Mouse (Mus musculus) macrophage (primary cell): ENCODE data around the gene Dbnl. TPM values are rescaled to one million over a fixed set of nuclear protein-coding genes. Genes with fewer than 3 reads are reported as not detected.
"Not testable (repeated sequence)": the region's sequence is repeated elsewhere in the genome, so short reads cannot be mapped to it uniquely, and the experiment has no call there.

Source experiments
- H3K27ac ChIP-seq: fragments of 350-480 bp; formaldehyde crosslinking; 2 replicates; pipeline ENCODE4 v1.9.0; 2021
- H3K36me3 ChIP-seq: fragments of 350-480 bp; formaldehyde crosslinking; 2 replicates; pipeline ENCODE4 v1.9.0; 2021; ENCODE audit errors: inconsistent target
- H3K4me3 ChIP-seq: fragments of 350-480 bp; formaldehyde crosslinking; 2 replicates; pipeline ENCODE4 v1.9.0; 2021; ENCODE audit errors: inconsistent target
- H3K79me2 ChIP-seq: fragments of 350-480 bp; formaldehyde crosslinking; 2 replicates; pipeline ENCODE4 v1.9.0; 2021; ENCODE audit errors: inconsistent target
- WGBS: methylation state at CpG from one replicate; pipeline ENCODE4 v1.1.7; 2026; ENCODE audit warnings: inconsistent platforms; ENCODE audit not compliant: missing documents; 5-methylcytosine and 5-hydroxymethylcytosine counted together
- polyA plus RNA-seq: library from polyadenylated mRNA; stranded (reverse); fragments of 250-400 nt; gene quantifications from 3 replicates; pipeline ENCODE4 v1.2.4, GENCODE M21; 2018; ENCODE audit warnings: inconsistent platforms

Dbnl gene
- polyA plus RNA-seq, 1 experiment from 2014 or later, result 175 TPM

DNA sequence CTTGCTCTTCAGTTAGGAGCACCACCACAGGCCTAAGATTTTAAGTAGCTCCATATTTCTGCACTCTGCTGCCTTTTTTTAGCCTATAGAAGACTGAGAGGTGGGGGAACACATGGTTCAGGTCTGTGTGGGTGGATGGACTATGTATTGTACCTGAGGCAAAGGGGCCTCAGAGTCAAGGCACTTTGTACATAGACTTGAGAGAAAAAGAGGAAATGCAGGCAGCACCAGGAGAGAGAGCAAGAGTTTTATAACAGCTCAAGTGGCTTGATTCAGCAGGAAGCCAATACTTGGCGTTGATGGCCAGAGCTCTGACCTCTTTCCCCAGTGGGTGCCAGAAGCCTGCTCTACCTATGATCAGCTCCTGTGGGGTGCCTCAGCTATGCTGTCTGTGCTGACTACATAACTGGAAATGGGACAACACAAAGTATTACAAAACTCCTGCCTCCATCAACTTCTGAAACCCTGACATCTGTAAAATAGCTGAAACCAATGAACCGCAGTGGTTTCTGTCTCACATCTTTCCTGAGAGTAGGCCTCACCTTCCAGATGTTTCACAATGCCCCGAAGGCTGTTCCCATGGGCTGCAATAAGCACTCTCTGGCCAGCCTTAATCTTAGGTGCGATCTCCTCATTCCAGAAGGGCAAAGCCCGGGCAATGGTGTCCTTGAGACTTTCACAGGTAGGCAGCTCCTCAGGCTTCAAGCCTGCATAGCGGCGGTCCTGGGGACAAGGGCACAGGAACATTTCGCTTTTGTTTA is 14.3 kb downstream of the Dbnl start:
- 71% methylated on average over 8 of the region's 8 CpGs for WGBS
- Histone ChIP-seq H3K79me2 (no peaks in the 10 kb centered on the region), H3K4me3 (no peak overlapping the region), H3K36me3 (peaks cover 32% of the 10 kb centered on the region), H3K27ac (no peak overlapping the region)

- Histone ChIP-seq H3K27ac (no peak within 1 kb of the TSS), H3K36me3 (peaks cover 24% of the 10 kb centered on the region), H3K79me2 (no peaks in the 10 kb centered on the region), H3K4me3 (no peak within 1 kb of the TSS)
- WGBS, result 62% methylated on average over 8 of the region's 8 CpGs
These were observed 15.3 kb downstream of the Dbnl start, which contains the start of gene Pgam2 for GRCm38 (mm10) chr11:5803551-5803981. TSS of gene Pgam2 (minus strand) at chr11:5803733.

GRCm38 (mm10) chr11:5804174-5804573 is 15.9 kb downstream of the Dbnl start:
- WGBS, result 90% methylated on average over 5 of the region's 5 CpGs
- no peak overlapping the region for H3K27ac ChIP-seq

DNA sequence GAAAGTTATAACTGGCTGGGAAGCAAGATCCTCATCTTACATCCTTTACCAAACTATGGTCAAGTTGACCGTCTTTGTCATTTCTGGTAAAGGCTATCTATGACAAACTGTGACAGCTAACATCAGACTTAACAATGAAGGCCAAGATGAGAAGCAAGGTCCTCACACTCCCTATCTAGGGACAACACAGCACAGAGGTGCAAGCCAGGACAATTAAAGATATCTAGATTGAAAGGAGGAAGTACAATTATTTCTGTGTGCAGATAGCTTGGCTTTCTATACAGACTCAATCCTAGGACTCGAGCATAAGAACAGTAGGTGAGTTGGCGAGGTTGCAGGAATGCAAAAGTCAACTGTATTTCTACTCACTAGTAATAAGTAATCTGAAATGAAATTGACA is 17.4 kb downstream of the Dbnl start:
- Histone ChIP-seq H3K27ac (no peak overlapping the region), H3K79me2 (no peaks in the 10 kb centered on the region), H3K36me3 (0 out of 2 replicates have a peak, but pooled peaks cover 3% of the 10 kb centered on the region), H3K4me3 (no peak overlapping the region)
- WGBS, result 88% methylated on average over 3 of the region's 3 CpGs

More at GRCm38 (mm10) chr11:5804174-5804573, 15.9 kb downstream of the Dbnl start:
- Histone ChIP-seq H3K4me3 (no peak overlapping the region), H3K79me2 (no peaks in the 10 kb centered on the region), H3K36me3 (peaks cover 19% of the 10 kb centered on the region)

GRCm38 (mm10) chr11:5807956-5808355 is 19.7 kb downstream of the Dbnl start:
- no peak overlapping the region for H3K4me3 ChIP-seq
- no peak overlapping the region for H3K27ac ChIP-seq
- H3K79me2 ChIP-seq, result no peaks in the 10 kb centered on the region
- no peaks in the 10 kb centered on the region for H3K36me3 ChIP-seq
- 88% methylated on average over 9 of the region's 9 CpGs for WGBS

- not testable (repeated sequence) for H3K4me3 ChIP-seq, H3K79me2 ChIP-seq, H3K27ac ChIP-seq, H3K36me3 ChIP-seq
- 76% methylated on average over 4 of the region's 4 CpGs for WGBS
These were observed 21.2 kb downstream of the Dbnl start for GRCm38 (mm10) chr11:5809487-5809886.

- Histone ChIP-seq H3K27ac (no peak overlapping the region), H3K4me3 (no peak overlapping the region), H3K79me2 (no peaks in the 10 kb centered on the region), H3K36me3 (no peaks in the 10 kb centered on the region)
- WGBS, result 91% methylated on average over 9 of the region's 10 CpGs
These were observed 25.1 kb downstream of the Dbnl start for GRCm38 (mm10) chr11:5813381-5813780.

GRCm38 (mm10) chr11:5819223-5819622 is 30.9 kb downstream of the Dbnl start:
- Histone ChIP-seq H3K79me2 (no peaks in the 10 kb centered on the region), H3K27ac (no peak overlapping the region), H3K4me3 (no peak overlapping the region), H3K36me3 (no peaks in the 10 kb centered on the region)
- 79% methylated on average over 2 of the region's 2 CpGs for WGBS

GRCm38 (mm10) chr11:5825432-5825831 is 37.1 kb downstream of the Dbnl start:
- H3K79me2 ChIP-seq, result no peaks in the 10 kb centered on the region
- H3K4me3 ChIP-seq, result no peak overlapping the region
- peaks cover 20% of the 10 kb centered on the region; the same call in 1 of the 2 replicates for H3K36me3 ChIP-seq
- H3K27ac ChIP-seq, result no peak overlapping the region

- Histone ChIP-seq H3K36me3 (peaks cover 40% of the 10 kb centered on the region; the same call in 1 of the 2 replicates), H3K79me2 (no peaks in the 10 kb centered on the region), H3K27ac (no peak overlapping the region), H3K4me3 (no peak overlapping the region)
- 95% methylated on average over 5 of the region's 5 CpGs for WGBS
These were observed 39.6 kb downstream of the Dbnl start for GRCm38 (mm10) chr11:5827931-5828330.

- H3K4me3 ChIP-seq, result no peak overlapping the region
- H3K27ac ChIP-seq, result no peak overlapping the region
- H3K36me3 ChIP-seq, result peaks cover 42% of the 10 kb centered on the region; the same call in 1 of the 2 replicates
- H3K79me2 ChIP-seq, result no peaks in the 10 kb centered on the region
- 71% methylated on average over 11 of the region's 11 CpGs for WGBS
These were observed 40.4 kb downstream of the Dbnl start for GRCm38 (mm10) chr11:5828509-5829191.

- Histone ChIP-seq H3K27ac (no peak overlapping the region), H3K4me3 (no peak overlapping the region), H3K79me2 (no peaks in the 10 kb centered on the region), H3K36me3 (peaks cover 49% of the 10 kb centered on the region; the same call in 1 of the 2 replicates)
- 41% methylated on average over 12 of the region's 12 CpGs for WGBS
These were observed 41.0 kb downstream of the Dbnl start for GRCm38 (mm10) chr11:5829327-5829726.

- Histone ChIP-seq H3K79me2 (no peaks in the 10 kb centered on the region), H3K27ac (no peak overlapping the region), H3K36me3 (peaks cover 35% of the 10 kb centered on the region; the same call in 1 of the 2 replicates), H3K4me3 (no peak overlapping the region)
- WGBS, result 91% methylated on average over 9 of the region's 9 CpGs
These were observed 46.2 kb downstream of the Dbnl start for GRCm38 (mm10) chr11:5834506-5834905.

GRCm38 (mm10) chr11:5835057-5835456 is 46.8 kb downstream of the Dbnl start:
- 63% methylated on average over 7 of the region's 7 CpGs for WGBS
- no peak overlapping the region for H3K27ac ChIP-seq

GRCm38 (mm10) chr11:5836126-5836525 is 47.8 kb downstream of the Dbnl start:
- H3K4me3 ChIP-seq, result no peak overlapping the region
- peaks cover 29% of the 10 kb centered on the region; the same call in 1 of the 2 replicates for H3K36me3 ChIP-seq
- no peaks in the 10 kb centered on the region for H3K79me2 ChIP-seq
- no peak overlapping the region for H3K27ac ChIP-seq
- WGBS, result 100% methylated on average over 1 of the region's 1 CpGs

More at GRCm38 (mm10) chr11:5835057-5835456, 46.8 kb downstream of the Dbnl start:
- H3K79me2 ChIP-seq, result no peaks in the 10 kb centered on the region
- H3K36me3 ChIP-seq, result peaks cover 34% of the 10 kb centered on the region; the same call in 1 of the 2 replicates
- H3K4me3 ChIP-seq, result no peak overlapping the region
